In the genomic region with DNA sequence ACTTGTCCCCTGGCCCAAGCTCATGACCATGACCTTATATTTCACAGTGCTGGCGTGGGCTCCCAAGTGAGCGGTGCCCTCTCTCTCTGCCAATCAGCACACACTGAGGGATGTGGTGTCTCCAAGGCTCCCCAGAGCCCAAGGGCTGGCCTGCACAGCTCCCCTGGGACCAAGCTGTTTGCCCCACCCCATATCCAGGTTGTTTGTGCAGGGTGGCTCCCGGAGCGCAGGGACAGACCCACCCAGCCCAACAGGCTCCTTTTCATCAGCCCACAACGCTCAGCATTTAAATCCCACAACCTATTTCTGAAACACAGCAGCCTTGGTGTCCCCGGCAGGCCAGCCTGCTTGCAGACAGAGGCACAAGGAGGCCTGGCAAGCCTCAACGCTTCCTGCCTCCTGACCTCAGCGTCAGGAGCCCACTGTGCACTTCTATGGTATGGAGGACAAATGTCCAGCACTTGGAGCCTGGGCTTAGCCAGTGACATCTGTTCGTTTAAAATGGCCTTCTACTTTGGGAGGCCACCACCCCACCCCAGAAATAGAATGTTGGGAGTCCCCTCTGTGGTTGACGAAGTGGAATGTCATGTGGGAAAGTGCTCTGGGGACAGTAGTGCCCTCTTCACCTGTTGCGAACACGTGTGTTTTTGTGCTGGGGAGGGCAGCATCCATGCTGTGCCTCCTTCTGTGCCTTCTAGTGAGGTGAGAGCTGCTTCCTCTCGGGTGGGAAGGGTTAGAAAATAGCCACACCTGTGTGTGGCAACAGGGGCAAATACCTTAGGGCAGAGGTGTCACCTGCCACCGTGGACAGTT, we compare ENCODE assay signal across 20 mouse cellular contexts. TPM values are rescaled to one million over a fixed set of nuclear protein-coding genes. Genes with fewer than 3 reads are reported as not detected.
A peak's percentile ranks its signal among the peaks of the same experiment; 100 is the strongest.
DNase-seq lines count a peak whose midpoint lies in the region; ATAC-seq and TF ChIP-seq lines count a peak whose summit lies in the region.
"Had no signal": no experiment of that assay in that cellular context is flagged by ENCODE, and none has a peak within 500 bp of the region (broad histone marks: within the 10 kb centered on the region; RNA-seq: fewer than 3 reads in every experiment).

No protein-coding gene starts in this region.

- H3ac ChIP-seq in myocyte (ENCODE audit: control insufficient read depth, insufficient read length) = no peak overlapping the region

- peak; percentile 79 for TF ChIP-seq EP300 in ES-Bruce4 (IDR thresholded peaks at IDR 0.05; ENCODE audit: insufficient read depth, low read depth, low read length)

- H3K79me2 ChIP-seq in myocyte (ENCODE audit: control insufficient read depth, insufficient read depth) = no peaks in the 10 kb centered on the region

- peak; percentile 64 for ATAC-seq in limb, embryonic 13.5 days (ENCODE audit: low FRiP score, low read depth)
- ATAC-seq in liver, embryonic 12.5 days = no peak
- ATAC-seq: forebrain, postnatal 0 days; intestine, embryonic 15.5 days; midbrain, embryonic 16.5 days had no signal

- H3K4me3 ChIP-seq in limb, embryonic 13.5 days = no peak overlapping the region
- no peak overlapping the region for H3K4me3 ChIP-seq in limb, embryonic 10.5 days
- H3K4me3 ChIP-seq in ES-Bruce4 (ENCODE audit: low read depth, low read length) = no peak overlapping the region
- no peak overlapping the region for H3K4me3 ChIP-seq in myocyte
- H3K4me3 ChIP-seq in liver, embryonic 12.5 days = no peak overlapping the region
- H3K4me3 ChIP-seq: heart, embryonic 15.5 days; intestine, embryonic 15.5 days; left cerebral cortex, adult 2 months; liver, embryonic 15.5 days had no signal

- peaks cover 5% of the 10 kb centered on the region; the same call in 1 of the 2 replicates for H3K9me3 ChIP-seq in limb, embryonic 13.5 days
- peaks cover 4% of the 10 kb centered on the region; the same call in 1 of the 2 replicates for H3K9me3 ChIP-seq in limb, embryonic 10.5 days (replicated peaks)
- no peaks in the 10 kb centered on the region for H3K9me3 ChIP-seq in ES-Bruce4 (replicated peaks; ENCODE audit: control insufficient read depth, insufficient read depth, low read length, poor library complexity, severe bottlenecking)
- H3K9me3 ChIP-seq in liver, embryonic 12.5 days (replicated peaks) = no peaks in the 10 kb centered on the region
- H3K9me3 ChIP-seq: heart, embryonic 15.5 days; intestine, embryonic 15.5 days; liver, embryonic 15.5 days had no signal

- peak overlapping the region; percentile 33; the same call in 1 of the 2 replicates for H3K27ac ChIP-seq in limb, embryonic 13.5 days
- H3K27ac ChIP-seq in limb, embryonic 10.5 days = no peak overlapping the region
- peak overlapping the region; percentile 41 for H3K27ac ChIP-seq in ES-Bruce4 (ENCODE audit: insufficient read depth, low read length)
- H3K27ac ChIP-seq in liver, embryonic 12.5 days = no peak overlapping the region
- H3K27ac ChIP-seq: heart, embryonic 15.5 days; left cerebral cortex, adult 2 months; liver, embryonic 15.5 days; macrophage had no signal

- no peak overlapping the region for H3K9ac ChIP-seq in limb, embryonic 13.5 days
- 0 out of 2 replicates have a peak overlapping the region, but pooled peaks have one; percentile 20 for H3K9ac ChIP-seq in ES-Bruce4 (ENCODE audit: low read depth, poor library complexity, severe bottlenecking)
- H3K9ac ChIP-seq in liver, embryonic 12.5 days = no peak overlapping the region
- H3K9ac ChIP-seq: forebrain, postnatal 0 days; heart, embryonic 15.5 days; intestine, embryonic 15.5 days; liver, embryonic 15.5 days had no signal

- peak; percentile 9 for DNase-seq in gastrocnemius, adult 18-20 months (ENCODE audit: low spot score)
- no peak for DNase-seq in gastrocnemius, postnatal 4 days (ENCODE audit: low spot score in 2 of 2)
- DNase-seq in limb, embryonic 10.5 days (ENCODE audit: low spot score) = no peak
- DNase-seq in cerebellum, adult 11 months = no peak
- DNase-seq: cerebellum, adult 8-10 months; forebrain, postnatal 0 days; heart, adult 11 months; kidney, adult 9 months; kidney, postnatal 36 days had no signal

- H3K4me1 ChIP-seq in limb, embryonic 13.5 days = peaks cover 22% of the 10 kb centered on the region
- H3K4me1 ChIP-seq in limb, embryonic 10.5 days = peaks cover 29% of the 10 kb centered on the region; the same call in 1 of the 2 replicates
- H3K4me1 ChIP-seq in ES-Bruce4 (ENCODE audit: control insufficient read depth, insufficient read depth, low read length) = peaks cover 25% of the 10 kb centered on the region
- no peaks in the 10 kb centered on the region for H3K4me1 ChIP-seq in liver, embryonic 12.5 days
- H3K4me1 ChIP-seq: heart, embryonic 15.5 days; liver, embryonic 15.5 days had no signal

- H3K4me2 ChIP-seq in limb, embryonic 13.5 days (replicated peaks) = no peak overlapping the region
- H3K4me2 ChIP-seq in myocyte (ENCODE audit: low read depth) = no peak overlapping the region
- no peak overlapping the region for H3K4me2 ChIP-seq in liver, embryonic 12.5 days
- H3K4me2 ChIP-seq: heart, embryonic 15.5 days; intestine, embryonic 15.5 days; liver, embryonic 15.5 days had no signal

- WGBS in limb, embryonic 13.5 days = 65% methylated on average over 14 of the region's 14 CpGs
- WGBS in limb, embryonic 10.5 days = 74% methylated on average over 14 of the region's 14 CpGs
- WGBS in liver, embryonic 12.5 days (ENCODE audit: insufficient replicate concordance) = 56% methylated on average over 14 of the region's 14 CpGs

- TF ChIP-seq CTCF in ES-Bruce4 (IDR thresholded peaks at IDR 0.05; ENCODE audit: low read depth, low read length) = no peak

- no peaks in the 10 kb centered on the region for H3K36me3 ChIP-seq in limb, embryonic 13.5 days
- no peaks in the 10 kb centered on the region for H3K36me3 ChIP-seq in limb, embryonic 10.5 days
- H3K36me3 ChIP-seq in ES-Bruce4 (ENCODE audit: control insufficient read depth, insufficient read depth, low read length, poor library complexity, severe bottlenecking) = no peaks in the 10 kb centered on the region
- peaks cover 4% of the 10 kb centered on the region for H3K36me3 ChIP-seq in myocyte (ENCODE audit: control insufficient read depth, insufficient read depth)
- no peaks in the 10 kb centered on the region for H3K36me3 ChIP-seq in liver, embryonic 12.5 days
- H3K36me3 ChIP-seq: heart, embryonic 15.5 days; intestine, embryonic 15.5 days; liver, embryonic 15.5 days had no signal

- no peaks in the 10 kb centered on the region for H3K27me3 ChIP-seq in limb, embryonic 13.5 days
- no peaks in the 10 kb centered on the region for H3K27me3 ChIP-seq in limb, embryonic 10.5 days (ENCODE audit: low read depth, poor library complexity, severe bottlenecking)
- H3K27me3 ChIP-seq in ES-Bruce4 (ENCODE audit: control insufficient read depth, insufficient read depth, low read length, poor library complexity, severe bottlenecking) (no peaks in the 10 kb centered on the region), myocyte (ENCODE audit: control insufficient read depth, insufficient read depth, insufficient read length) (no peaks in the 10 kb centered on the region)
- no peaks in the 10 kb centered on the region for H3K27me3 ChIP-seq in liver, embryonic 12.5 days (replicated peaks)
- H3K27me3 ChIP-seq: heart, embryonic 15.5 days; intestine, embryonic 15.5 days; liver, embryonic 15.5 days had no signal

- no peak for TF ChIP-seq POLR2A in ES-Bruce4 (IDR thresholded peaks at IDR 0.05; ENCODE audit: insufficient read depth, low read length)
- TF ChIP-seq POLR2A in myocyte (IDR thresholded peaks at IDR 0.05; ENCODE audit: insufficient read length, low read depth) = peak; percentile 30

TF ChIP-seq in myocyte, 11 proteins besides CTCF, POLR2A, EP300 and RAD21:
- TF ChIP-seq MYOD1 (IDR thresholded peaks at IDR 0.05; ENCODE audit: control insufficient read depth in 1 of 3, insufficient read length in 2 of 3, low read depth in 2 of 3) (peak in 2 of 3 experiments; percentile 8 to 93), TCF12 (IDR thresholded peaks at IDR 0.05; ENCODE audit: insufficient read depth, poor library complexity, severe bottlenecking) (peak; percentile 35), E2F4 (IDR thresholded peaks at IDR 0.05; ENCODE audit: insufficient read depth) (no peak), TCF3 (IDR thresholded peaks at IDR 0.05; ENCODE audit: insufficient read length, low read depth) (peak; percentile 60), MYOG (IDR thresholded peaks at IDR 0.05; ENCODE audit: control insufficient read depth in 1 of 3, insufficient read depth in 1 of 3, insufficient read length in 2 of 3, low read depth in 2 of 3) (peak in 2 of 3 experiments; percentile 61 to 78)

RNA-seq across cellular contexts. Expression of a gene that starts 32.9 kb away (rescaled TPM):
- total RNA-seq in gastrocnemius, adult 18-20 months (2021) = 1 to 10 TPM in 1 of 2 experiments, under 1 TPM in 1; 0.88 to 1.2 TPM
- total RNA-seq in gastrocnemius, postnatal 4 days (2021) = 10 to 100 TPM; 15.8 to 17.4 TPM
- polyA plus RNA-seq in limb, embryonic 13.5 days (2015; fragmentation: Nextera tagmentation; extraction: Ambion mirVana) = 2.1 and 2.8 TPM in 2 replicates
- 0.46 and 0.48 TPM in 2 replicates for polyA plus RNA-seq in limb, embryonic 10.5 days (2016; fragmentation: Nextera tagmentation; extraction: Ambion mirVana)
- 3.7 and 4.2 TPM in 2 replicates for polyA plus RNA-seq in ES-Bruce4 (2011; ENCODE audit: insufficient read depth, insufficient read length, low read depth, missing spikeins)
- polyA plus RNA-seq in myocyte (2012; fragmentation: generic; extraction: Trizol) = 31.0 TPM
- polyA plus RNA-seq in liver, embryonic 12.5 days (2016; fragmentation: Nextera tagmentation; extraction: Ambion mirVana) = 0.27 and 0.38 TPM in 2 replicates

RNA-seq across cellular contexts. Expression of a gene that starts 57.3 kb away (rescaled TPM):
- total RNA-seq in gastrocnemius, adult 18-20 months (2021) = not detected
- total RNA-seq in gastrocnemius, postnatal 4 days (2021) = not detected
- polyA plus RNA-seq in limb, embryonic 13.5 days (2015; fragmentation: Nextera tagmentation; extraction: Ambion mirVana) = 0.05 TPM in 1 of 2 replicates, not detected in the other
- not detected in 2 replicates for polyA plus RNA-seq in limb, embryonic 10.5 days (2016; fragmentation: Nextera tagmentation; extraction: Ambion mirVana)
- polyA plus RNA-seq in ES-Bruce4 (2011; ENCODE audit: insufficient read depth, insufficient read length, low read depth, missing spikeins) = not detected in 2 replicates
- 0.01 TPM for polyA plus RNA-seq in myocyte (2012; fragmentation: generic; extraction: Trizol)
- polyA plus RNA-seq in liver, embryonic 12.5 days (2016; fragmentation: Nextera tagmentation; extraction: Ambion mirVana) = not detected in 2 replicates
- total RNA-seq: forebrain, postnatal 0 days; left cerebral cortex, adult 2 months had no signal
- polyA plus RNA-seq: forebrain, postnatal 0 days; intestine, embryonic 15.5 days; limb, embryonic 11.5 days; macrophage; midbrain, embryonic 16.5 days had no signal

Comparison
In these comparisons a context has a peak if more than half of its experiments do, and no peak if none do; other contexts are left out.
1. H3K27ac ChIP-seq: peak in limb, embryonic 13.5 days (single experiment) and ES-Bruce4 (single experiment); none in limb, embryonic 10.5 days (single experiment) and liver, embryonic 12.5 days (single experiment).